Mouse (Mus musculus) midbrain, embryonic 12.5 days (tissue): Measurements from ENCODE around the gene Ikbkg. TPM values are rescaled to one million over a fixed set of nuclear protein-coding genes. Genes with fewer than 3 reads are reported as not detected.
"Not testable (repeated sequence)": the region's sequence is repeated elsewhere in the genome, so short reads cannot be mapped to it uniquely, and the experiment has no call there.

Experiments
- ATAC-seq: fragments of 200-750 bp; cut with Nextera tagmentation; 2 replicates; pipeline ENCODE4 v1.8.0; 2017; ENCODE audit warnings: low read depth, moderate TSS enrichment, moderate library complexity; ENCODE audit not compliant: low FRiP score
- H3K27ac ChIP-seq: fragments of 300-500 bp; sonication (generic); replicated peaks from 2 replicates; pipeline ENCODE4 v1.5.1; 2016; ENCODE audit warnings: mild to moderate bottlenecking
- H3K27me3 ChIP-seq: fragments of 300-500 bp; sonication (generic); 2 replicates; pipeline ENCODE4 v1.6.1; 2016; ENCODE audit warnings: mild to moderate bottlenecking
- H3K36me3 ChIP-seq: fragments of 300-500 bp; sonication (generic); 2 replicates; pipeline ENCODE4 v1.6.1; 2016
- H3K4me1 ChIP-seq: fragments of 300-500 bp; sonication (generic); 2 replicates; pipeline ENCODE4 v1.6.1; 2016
- H3K4me2 ChIP-seq: fragments of 300-500 bp; sonication (generic); replicated peaks from 2 replicates; pipeline ENCODE4 v1.6.1; 2016; ENCODE audit warnings: mild to moderate bottlenecking, moderate library complexity
- H3K4me3 ChIP-seq: fragments of 300-500 bp; sonication (generic); 2 replicates; pipeline ENCODE4 v1.5.1; 2016; ENCODE audit warnings: mild to moderate bottlenecking
- H3K9ac ChIP-seq: fragments of 300-500 bp; sonication (generic); replicated peaks from 2 replicates; pipeline ENCODE4 v1.6.1; 2016; ENCODE audit warnings: mild to moderate bottlenecking, moderate library complexity
- H3K9me3 ChIP-seq: fragments of 300-500 bp; sonication (generic); 2 replicates; pipeline ENCODE4 v1.6.1; 2016; ENCODE audit warnings: mild to moderate bottlenecking
- WGBS: fragments of 180-500 bp; shearing (Covaris S2); methylation state at CpG from one replicate; pipeline ENCODE4 v1.1.7; 2016; 5-methylcytosine and 5-hydroxymethylcytosine counted together
- polyA plus RNA-seq: library from polyadenylated mRNA; unstranded; fragments of >200 nt; fragmentation: Nextera tagmentation; extraction: Ambion mirVana; gene quantifications from 2 replicates; pipeline ENCODE4 v1.2.1, GENCODE M21; 2016

Ikbkg gene
- 23.2 and 24.4 TPM in 2 replicates for polyA plus RNA-seq

DNA sequence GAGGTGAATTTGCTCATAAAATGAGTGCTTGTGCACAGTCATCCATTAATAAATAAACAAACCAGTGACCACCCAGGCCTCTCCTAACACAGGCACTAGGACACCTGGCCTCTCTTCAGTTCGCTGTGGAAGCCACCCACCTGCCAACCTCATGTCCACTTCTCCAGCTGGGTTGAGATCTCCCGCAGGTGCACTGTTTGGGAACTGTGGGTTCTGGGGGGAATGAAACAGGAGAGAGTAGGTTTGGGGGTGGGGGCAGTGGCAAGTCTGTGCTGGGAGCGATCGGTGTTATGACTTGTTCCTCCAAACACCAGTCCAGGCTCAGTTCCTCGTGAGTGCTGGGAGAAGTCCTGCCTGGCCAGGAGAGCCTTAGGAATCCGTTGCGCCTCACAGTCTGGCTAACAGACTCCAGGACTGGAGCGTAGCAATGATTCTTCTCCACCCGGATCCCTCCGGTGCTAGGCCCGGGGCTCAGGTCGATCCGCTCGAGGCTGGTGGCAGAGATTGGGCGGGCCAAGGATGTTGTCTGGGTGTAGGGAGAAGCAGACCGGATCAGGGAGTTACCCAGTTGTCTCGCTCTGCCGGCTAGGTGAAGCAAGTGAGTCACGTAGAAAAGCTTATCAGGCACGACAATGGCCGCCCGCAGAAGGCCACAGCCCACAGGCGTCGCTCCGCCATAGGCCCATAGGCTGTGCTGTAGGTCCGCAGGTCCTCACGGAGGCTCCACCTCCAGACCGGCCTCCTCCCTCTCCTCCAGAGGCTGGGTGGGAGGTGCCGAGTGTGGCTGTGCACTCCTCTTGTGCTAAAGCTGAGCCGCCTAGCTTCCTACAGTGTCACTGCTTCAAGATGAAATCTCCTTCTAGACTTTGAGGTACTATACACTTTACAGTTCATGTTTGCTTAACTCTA is at the start of gene Ikbkg, which contains the start of gene Fam3a:
Ikbkg (plus strand) TSS at position 756 of the 909 bp plus-strand sequence.
Fam3a (minus strand) TSS at position 738 of the 909 bp plus-strand sequence.
- 32% methylated on average over 30 of the region's 30 CpGs for WGBS
- H3K27me3 ChIP-seq = no peaks in the 10 kb centered on the region
- peak within 1 kb of the TSS; percentile 63 for H3K4me2 ChIP-seq
- H3K4me3 ChIP-seq = peak within 1 kb of the TSS; percentile 51
- H3K27ac ChIP-seq = peak within 1 kb of the TSS; percentile 83
- peak within 1 kb of the TSS; percentile 69 for H3K9ac ChIP-seq
- no peaks in the 10 kb centered on the region for H3K9me3 ChIP-seq
- H3K36me3 ChIP-seq = no peaks in the 10 kb centered on the region
- H3K4me1 ChIP-seq = peaks cover 4% of the 10 kb centered on the region; the same call in 1 of the 2 replicates
- peak; percentile 100 for ATAC-seq

DNA sequence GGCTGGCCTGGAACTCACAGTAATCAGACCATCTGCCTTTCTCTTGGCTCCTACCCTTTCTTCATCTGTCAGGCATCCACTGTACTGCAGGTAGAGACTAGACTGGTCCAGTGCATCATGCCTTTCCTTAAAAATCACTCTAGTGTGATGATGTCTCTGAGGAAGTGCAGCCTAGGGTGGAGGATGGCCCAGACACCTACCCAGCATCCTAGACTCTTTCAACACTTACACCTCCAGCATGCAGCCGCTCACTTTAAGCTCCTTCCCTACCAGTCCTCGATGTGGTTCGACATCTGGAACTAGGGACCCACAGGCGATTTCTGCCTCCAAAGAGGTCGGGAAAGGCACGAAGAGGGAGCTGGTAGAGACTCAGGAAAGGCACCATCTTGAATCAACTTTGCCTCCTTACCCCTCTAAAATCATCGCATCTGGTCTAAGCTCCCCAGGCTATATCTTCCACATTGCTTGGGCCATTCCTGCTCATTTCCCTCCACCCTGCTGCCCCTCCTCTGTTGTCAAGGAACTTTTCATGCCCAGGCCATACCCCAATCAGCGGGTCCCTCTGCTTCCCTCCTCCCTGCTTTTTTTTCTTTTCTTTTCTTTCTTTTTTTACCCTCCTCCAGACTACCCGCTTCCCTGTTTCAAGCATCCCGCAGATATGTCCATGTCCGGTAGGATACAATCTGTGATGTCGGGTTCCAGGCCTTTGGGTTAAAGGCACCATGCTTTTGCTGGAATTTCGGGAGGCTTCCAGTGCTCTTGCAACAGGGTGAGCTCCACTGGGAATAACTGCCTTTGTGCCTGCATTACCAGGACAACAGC is 40.2 kb upstream of the Ikbkg start:
- Histone ChIP-seq H3K4me3 (peak overlapping the region; percentile 44), H3K4me2 (peak overlapping the region; percentile 59), H3K4me1 (no peaks in the 10 kb centered on the region), H3K27ac (peak overlapping the region; percentile 42), H3K9ac (peak overlapping the region; percentile 59), H3K9me3 (no peaks in the 10 kb centered on the region), H3K36me3 (no peaks in the 10 kb centered on the region), H3K27me3 (no peaks in the 10 kb centered on the region)
- peak; percentile 47; the same call in 1 of the 2 replicates for ATAC-seq
- WGBS = 31% methylated on average over 13 of the region's 13 CpGs

DNA sequence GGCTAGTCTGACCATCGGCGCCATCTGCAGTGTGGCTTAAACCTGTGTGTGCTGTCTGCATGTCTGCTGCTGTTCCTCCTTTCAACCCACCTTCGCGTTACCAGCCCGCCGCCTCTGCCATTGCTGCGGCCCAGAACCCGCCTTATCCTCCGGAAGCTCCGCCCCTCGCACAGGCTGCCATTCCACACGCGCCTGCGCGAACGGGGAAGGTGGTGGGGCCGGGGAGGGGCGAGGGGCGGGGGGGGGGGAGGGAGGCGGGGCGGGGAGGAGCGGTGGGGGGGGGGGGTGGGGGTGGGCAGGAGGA is 39.7 kb upstream of the Ikbkg start, which contains the start of gene Lage3:
Lage3 (minus strand) TSS at position 152 of the 304 bp plus-strand sequence.
- Histone ChIP-seq H3K27ac (peak within 1 kb of the TSS; percentile 42), H3K4me1 (no peaks in the 10 kb centered on the region), H3K9me3 (no peaks in the 10 kb centered on the region), H3K4me2 (peak within 1 kb of the TSS; percentile 59), H3K36me3 (no peaks in the 10 kb centered on the region), H3K27me3 (no peaks in the 10 kb centered on the region), H3K4me3 (peak within 1 kb of the TSS; percentile 44), H3K9ac (peak within 1 kb of the TSS; percentile 59)
- ATAC-seq = peak; percentile 83
- 36% methylated on average over 3 of the region's 22 CpGs for WGBS

DNA sequence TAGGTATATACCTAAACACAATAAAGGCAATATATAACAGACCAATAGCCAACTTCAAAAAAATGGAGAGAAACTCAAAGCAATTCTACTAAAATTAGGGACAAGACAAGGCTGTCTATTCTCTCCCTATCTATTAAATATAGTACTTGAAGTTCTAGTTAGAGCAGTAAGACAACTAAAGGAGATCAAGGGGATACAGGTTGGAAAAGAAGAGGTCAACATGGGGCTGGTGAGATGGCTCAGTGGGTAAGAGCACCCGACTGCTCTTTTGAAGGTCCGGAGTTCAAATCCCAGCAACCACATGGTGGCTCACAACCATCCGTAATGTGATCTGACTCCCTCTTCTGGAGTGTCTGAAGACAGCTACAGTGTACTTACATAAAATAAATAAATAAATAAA is 36.0 kb upstream of the Ikbkg start:
- H3K4me1 ChIP-seq, H3K27me3 ChIP-seq, H3K4me3 ChIP-seq, H3K27ac ChIP-seq, H3K9ac ChIP-seq, H3K4me2 ChIP-seq, H3K36me3 ChIP-seq, ATAC-seq, H3K9me3 ChIP-seq: not testable (repeated sequence)
- 92% methylated on average over 3 of the region's 3 CpGs for WGBS

DNA sequence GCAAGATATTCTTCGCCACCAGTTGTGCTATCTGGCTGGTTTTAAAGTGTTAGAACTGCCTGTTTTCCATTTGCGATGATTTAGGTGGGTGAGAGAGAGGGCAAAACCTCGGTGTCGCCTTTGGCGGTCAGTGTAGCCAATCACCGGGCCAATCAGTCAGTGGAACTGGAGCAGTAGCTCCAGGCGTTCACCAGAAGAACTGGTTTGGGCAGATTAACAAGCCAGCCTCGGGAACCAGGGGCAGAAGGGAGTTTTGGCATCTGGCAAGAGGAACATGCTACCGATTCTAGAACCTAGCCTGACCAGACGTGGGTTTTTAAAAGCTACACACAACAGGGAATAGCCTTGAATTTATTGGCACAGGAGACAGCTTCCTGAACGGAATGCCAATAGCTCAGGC is 33.9 kb upstream of the Ikbkg start:
- no peaks in the 10 kb centered on the region for H3K4me1 ChIP-seq
- 59% methylated on average over 11 of the region's 11 CpGs for WGBS
- H3K9me3 ChIP-seq = no peaks in the 10 kb centered on the region
- H3K9ac ChIP-seq = no peak overlapping the region
- no peaks in the 10 kb centered on the region for H3K27me3 ChIP-seq
- no peaks in the 10 kb centered on the region for H3K36me3 ChIP-seq
- H3K4me3 ChIP-seq = no peak overlapping the region
- no peak overlapping the region for H3K27ac ChIP-seq
- no peak for ATAC-seq
- no peak overlapping the region for H3K4me2 ChIP-seq

DNA sequence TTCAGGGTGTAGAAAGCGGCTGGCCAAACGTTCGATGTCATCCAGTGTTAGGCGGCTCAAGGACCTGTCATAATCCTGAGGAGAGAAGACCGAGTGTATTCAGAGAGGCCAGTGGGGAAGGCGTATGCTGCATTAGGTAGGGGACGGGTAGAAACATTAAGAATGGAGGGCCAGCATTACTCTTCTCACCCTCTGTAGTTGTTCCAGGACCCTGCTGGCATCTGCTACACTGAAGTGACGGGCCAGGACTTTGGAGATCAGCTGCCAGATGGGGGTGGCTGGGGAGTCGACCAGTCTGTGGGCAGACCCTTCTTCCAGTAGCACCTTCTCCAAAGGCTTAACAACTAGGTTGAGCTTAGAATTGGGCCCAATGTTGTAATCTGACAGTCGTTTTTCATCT is 25.6 kb upstream of the Ikbkg start:
- 76% methylated on average over 10 of the region's 10 CpGs for WGBS
- Histone ChIP-seq H3K27ac (0 out of 2 replicates have a peak overlapping the region, but pooled peaks have one; percentile 63), H3K4me1 (peaks cover 9% of the 10 kb centered on the region; the same call in 1 of the 2 replicates), H3K9ac (peak overlapping the region; percentile 71), H3K9me3 (no peaks in the 10 kb centered on the region), H3K36me3 (no peaks in the 10 kb centered on the region; the same call in 1 of the 2 replicates), H3K27me3 (no peaks in the 10 kb centered on the region), H3K4me3 (peak overlapping the region; percentile 59), H3K4me2 (peak overlapping the region; percentile 66)
- ATAC-seq = no peak; the same call in 1 of the 2 replicates

DNA sequence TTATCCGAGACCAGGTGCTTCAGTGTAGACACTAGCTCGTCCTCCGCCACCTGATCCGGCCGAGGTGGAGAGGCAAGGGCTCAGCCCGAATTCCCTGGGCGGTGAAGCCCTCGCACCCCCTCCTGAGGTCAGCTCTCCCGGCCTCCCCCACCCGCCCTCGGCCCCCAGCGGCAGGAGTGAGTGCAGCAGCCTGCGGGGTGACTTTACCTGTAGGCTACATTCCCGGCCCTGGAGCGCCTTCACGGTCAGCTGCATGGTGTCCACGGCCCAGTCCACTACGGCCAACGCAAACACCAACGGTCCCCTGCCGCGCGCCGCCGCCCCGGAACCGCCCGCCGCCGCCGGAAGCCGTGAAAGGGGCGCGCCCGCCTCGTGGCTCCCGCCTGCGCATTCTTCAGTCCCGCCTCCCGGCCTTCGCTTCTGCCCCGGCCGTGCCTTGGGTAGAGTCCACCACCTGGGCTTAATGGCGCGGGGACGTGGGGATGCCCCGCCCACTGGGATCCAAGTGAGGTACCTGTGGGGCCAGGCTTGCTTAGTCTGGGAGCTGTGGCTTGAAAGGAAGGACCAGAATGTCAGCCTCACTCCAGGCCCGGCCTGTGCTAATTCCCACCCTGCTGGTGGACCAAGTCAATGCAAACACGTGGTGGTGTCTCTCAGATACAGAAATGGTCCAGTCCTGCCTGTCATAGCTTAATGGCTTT is 24.7 kb upstream of the Ikbkg start:
- H3K9me3 ChIP-seq = no peaks in the 10 kb centered on the region
- H3K4me3 ChIP-seq = peak overlapping the region; percentile 59
- WGBS = 29% methylated on average over 46 of the region's 49 CpGs
- no peaks in the 10 kb centered on the region; the same call in 1 of the 2 replicates for H3K36me3 ChIP-seq
- H3K4me2 ChIP-seq = peak overlapping the region; percentile 66
- no peaks in the 10 kb centered on the region for H3K27me3 ChIP-seq
- H3K9ac ChIP-seq = peak overlapping the region; percentile 71
- H3K4me1 ChIP-seq = peaks cover 10% of the 10 kb centered on the region; the same call in 1 of the 2 replicates
- peak overlapping the region; percentile 63 for H3K27ac ChIP-seq
- ATAC-seq = peak; percentile 77

DNA sequence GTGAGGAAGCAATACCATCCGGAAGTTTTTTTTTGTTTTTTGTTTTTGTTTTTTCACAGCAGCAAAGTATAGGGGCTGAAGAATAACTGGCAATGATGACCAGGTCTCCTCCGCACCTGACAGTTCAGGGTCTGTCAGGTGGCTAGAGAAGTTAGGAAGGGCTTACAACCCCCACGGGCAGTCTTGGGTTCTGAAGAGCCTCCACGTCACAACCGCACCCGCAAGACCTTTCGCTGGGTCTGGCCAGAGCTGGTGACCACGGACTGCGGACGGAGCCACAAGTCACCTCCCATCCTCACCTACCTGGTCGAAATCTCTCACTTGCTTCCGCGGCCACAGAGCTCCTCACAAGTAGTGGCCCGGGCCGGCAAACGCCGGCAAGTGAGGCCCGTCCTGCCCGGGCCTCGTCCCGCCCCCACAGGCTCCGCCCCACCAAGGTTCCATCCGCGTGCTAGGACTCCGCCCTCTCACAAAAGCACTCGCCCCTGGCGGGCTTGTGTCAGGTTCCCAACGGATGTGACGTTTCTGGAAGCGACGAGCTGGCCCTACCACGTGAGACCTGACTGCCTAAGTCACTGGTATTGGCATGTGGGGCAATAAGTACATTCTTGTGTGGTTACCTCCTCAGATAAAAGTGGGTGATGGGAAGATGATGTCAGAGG is 20.1 kb upstream of the Ikbkg start, which contains the start of the genes Ubl4a and Slc10a3:
Ubl4a (minus strand) TSS at position 331 of the 662 bp plus-strand sequence.
Slc10a3 (minus strand) TSS at position 462 of the 662 bp plus-strand sequence.
- Histone ChIP-seq H3K4me1 (peaks cover 4% of the 10 kb centered on the region; the same call in 1 of the 2 replicates), H3K4me3 (peak within 1 kb of the TSS; percentile 44), H3K4me2 (peak within 1 kb of the TSS; percentile 56), H3K36me3 (no peaks in the 10 kb centered on the region; the same call in 1 of the 2 replicates), H3K9me3 (no peaks in the 10 kb centered on the region), H3K27ac (no peak within 1 kb of the TSS), H3K27me3 (no peaks in the 10 kb centered on the region), H3K9ac (no peak within 1 kb of the TSS)
- 40% methylated on average over 32 of the region's 32 CpGs for WGBS
- ATAC-seq = peak; percentile 91

DNA sequence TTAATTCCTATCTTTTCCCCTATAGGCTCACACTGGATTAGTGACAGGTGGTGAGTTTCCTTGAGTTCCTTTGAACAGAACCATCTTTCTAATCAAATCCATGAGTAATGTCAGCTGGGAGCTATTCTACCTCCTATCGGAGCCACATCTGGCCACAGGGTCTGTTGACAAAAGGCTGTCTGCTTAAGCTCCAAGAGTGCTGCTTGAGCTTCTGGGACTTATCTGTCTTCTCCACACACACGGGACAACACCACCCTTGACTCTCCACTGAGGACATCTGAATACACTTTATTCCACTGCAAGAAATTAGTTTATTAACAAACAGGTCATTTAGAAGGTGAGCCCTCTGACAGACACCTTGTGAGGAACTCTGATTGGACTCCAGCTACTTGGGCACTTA is 8.6 kb upstream of the Ikbkg start:
- no peak for ATAC-seq
- H3K4me3 ChIP-seq = no peak overlapping the region
- H3K9ac ChIP-seq = no peak overlapping the region
- 95% methylated on average over 2 of the region's 2 CpGs for WGBS
- H3K4me1 ChIP-seq = no peaks in the 10 kb centered on the region
- no peaks in the 10 kb centered on the region for H3K9me3 ChIP-seq
- no peak overlapping the region for H3K27ac ChIP-seq
- peaks cover 10% of the 10 kb centered on the region for H3K36me3 ChIP-seq
- no peaks in the 10 kb centered on the region for H3K27me3 ChIP-seq
- H3K4me2 ChIP-seq = no peak overlapping the region

DNA sequence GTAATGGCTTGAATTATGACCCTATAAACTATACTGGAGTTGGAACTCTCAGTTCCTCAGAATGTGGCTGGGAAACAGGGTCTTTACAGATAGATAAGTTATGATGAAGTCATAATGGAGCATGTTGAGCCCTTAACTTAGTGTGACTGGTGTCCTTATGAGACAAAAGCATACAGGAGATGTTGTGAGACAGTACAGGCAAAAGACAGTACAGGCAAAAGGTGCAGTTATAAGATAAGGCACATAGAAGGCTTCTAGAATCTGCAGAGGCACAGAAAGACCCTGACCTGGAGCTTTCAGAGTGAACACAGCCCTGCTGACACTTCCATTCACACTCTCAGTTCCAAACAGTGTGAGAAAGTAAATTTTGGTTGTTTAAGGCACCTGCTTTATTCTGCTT is 4.9 kb upstream of the Ikbkg start:
- Histone ChIP-seq H3K9ac (no peak overlapping the region), H3K27ac (no peak overlapping the region), H3K4me2 (no peak overlapping the region), H3K36me3 (peaks cover 10% of the 10 kb centered on the region), H3K4me1 (peaks cover 4% of the 10 kb centered on the region; the same call in 1 of the 2 replicates), H3K27me3 (no peaks in the 10 kb centered on the region), H3K4me3 (no peak overlapping the region), H3K9me3 (no peaks in the 10 kb centered on the region)
- ATAC-seq = no peak

DNA sequence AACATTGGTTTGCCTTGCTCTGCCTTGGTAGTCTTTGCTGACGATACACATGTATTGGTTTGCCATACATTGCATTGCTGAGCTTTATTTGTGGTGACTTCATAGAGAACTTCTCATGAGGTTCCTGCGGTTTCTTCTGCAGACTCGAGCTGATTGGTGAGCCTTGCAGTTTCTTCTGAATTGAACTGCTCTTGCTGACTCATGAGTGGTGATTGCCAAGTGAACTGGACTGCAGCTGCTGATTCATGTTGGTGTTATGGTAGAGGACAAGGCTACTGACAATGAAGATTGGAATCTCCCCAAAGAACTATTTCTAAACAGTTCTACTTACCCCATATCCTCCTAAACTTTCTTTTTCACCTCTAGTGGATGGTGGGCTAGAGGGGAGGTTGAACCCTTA is 7.0 kb downstream of the Ikbkg start:
- Histone ChIP-seq H3K27ac (no peak overlapping the region), H3K4me2 (no peak overlapping the region), H3K4me3 (no peak overlapping the region), H3K9me3 (no peaks in the 10 kb centered on the region), H3K4me1 (no peaks in the 10 kb centered on the region), H3K27me3 (no peaks in the 10 kb centered on the region), H3K36me3 (no peaks in the 10 kb centered on the region), H3K9ac (no peak overlapping the region)
- 94% methylated on average over 3 of the region's 3 CpGs for WGBS
- ATAC-seq = no peak
